Mouse (Mus musculus) liver, adult 2 months (tissue): ENCODE measurements around the gene Foxp1.

Source experiments
- CTCF ChIP-seq: fragments of 200-500 bp; IDR thresholded peaks from 2 replicates; pipeline ENCODE4 v1.5.1; 2011; ENCODE audit warnings: low read depth, low read length, control low read depth
- POLR2A ChIP-seq: fragments of 200-500 bp; IDR thresholded peaks from 2 replicates; pipeline ENCODE4 v1.6.1; 2011; ENCODE audit warnings: low read length, control low read depth; ENCODE audit not compliant: insufficient read depth; ENCODE audit errors: extremely low read depth

GRCm38 (mm10) chr6:99295495-99295894, 227.0 kb downstream of the Foxp1 start:
- TF ChIP-seq POLR2A (no peak), CTCF (no peak)
